Mouse (Mus musculus): Measurements from ENCODE around the gene Ankrd63.
A peak's percentile ranks its signal among the peaks of the same experiment; 100 is the strongest.
"Not testable (repeated sequence)": the region's sequence is repeated elsewhere in the genome, so short reads cannot be mapped to it uniquely, and the experiment has no call there.

The Ankrd63 gene

GRCm38 (mm10) chr2:118662902-118663803, 40.6 kb downstream of the Ankrd63 start, which contains the start of gene Pak6:
Pak6 (plus strand) TSS chr2:118663303.
- DNase-seq (ENCODE audit: low read depth, low spot score), result peak; percentile 85

GRCm38 (mm10) chr2:118661891-118662290, 41.9 kb downstream of the Ankrd63 start:
- DNase-seq (ENCODE audit: low read depth, low spot score), result no peak

GRCm38 (mm10) chr2:118659998-118660452, 43.7 kb downstream of the Ankrd63 start:
- peak; percentile 77 for DNase-seq (ENCODE audit: low read depth, low spot score)

- DNase-seq (ENCODE audit: low read depth, low spot score), result no peak
These were observed 44.3 kb downstream of the Ankrd63 start for GRCm38 (mm10) chr2:118659493-118659892.

- peak; percentile 84 for DNase-seq (ENCODE audit: low read depth, low spot score)
These were observed 44.7 kb downstream of the Ankrd63 start for GRCm38 (mm10) chr2:118659077-118659476.

- DNase-seq (ENCODE audit: low read depth, low spot score), result no peak
These were observed 45.3 kb downstream of the Ankrd63 start for GRCm38 (mm10) chr2:118658457-118658856.

GRCm38 (mm10) chr2:118656688-118657281, 47.0 kb downstream of the Ankrd63 start:
- DNase-seq (ENCODE audit: low read depth, low spot score), result no peak

- DNase-seq (ENCODE audit: low read depth, low spot score), result not testable (repeated sequence)
These were observed 53.1 kb downstream of the Ankrd63 start for GRCm38 (mm10) chr2:118650697-118651096.
